Mouse (Mus musculus): Measurements from ENCODE around the gene Atp11a. TPM values are rescaled to one million over a fixed set of nuclear protein-coding genes. Genes with fewer than 3 reads are reported as not detected.

Atp11a gene
- polyA plus RNA-seq, 1 experiment from 2014 or later = 17.3 TPM

DNA sequence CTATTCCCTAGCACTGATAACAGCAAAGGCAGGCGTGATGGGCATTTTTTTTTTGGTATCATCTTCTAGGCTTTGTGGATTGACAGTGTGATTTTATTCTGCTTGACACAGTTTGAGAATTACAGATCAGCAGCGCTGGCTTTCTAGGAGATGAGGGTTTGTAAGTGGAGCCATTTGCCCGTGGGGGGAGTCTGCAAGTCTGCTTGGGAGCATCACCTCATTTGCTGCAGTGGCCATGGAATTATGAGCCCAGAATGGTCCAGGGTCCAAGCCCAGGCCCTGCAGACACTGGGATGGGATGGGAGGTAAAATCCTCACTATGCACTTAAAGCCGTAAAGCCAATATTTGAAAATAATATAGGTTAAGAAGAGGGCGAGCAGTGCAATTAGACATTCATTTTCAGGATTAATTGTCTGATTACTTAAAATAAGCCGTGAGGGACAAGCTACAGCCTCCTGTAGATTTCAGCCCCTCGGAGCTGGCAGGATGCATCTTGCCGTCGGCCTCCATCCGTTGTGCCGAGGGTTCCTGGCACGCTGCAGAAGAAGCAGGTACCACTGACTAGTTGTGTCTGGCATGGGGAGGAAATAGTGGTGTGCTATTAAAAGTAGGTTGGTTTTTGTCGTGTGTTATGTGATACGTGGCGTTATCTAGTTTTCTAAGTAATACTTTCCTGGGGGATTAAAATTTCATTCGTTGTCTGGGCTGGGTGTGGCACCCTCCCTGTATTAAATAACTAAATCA is 159.5 kb downstream of the Atp11a start:
- Histone ChIP-seq H3K27ac (no peak overlapping the region), H3K4me3 (peak overlapping the region; percentile 62)
- 58% methylated on average over 16 of the region's 16 CpGs for WGBS

DNA sequence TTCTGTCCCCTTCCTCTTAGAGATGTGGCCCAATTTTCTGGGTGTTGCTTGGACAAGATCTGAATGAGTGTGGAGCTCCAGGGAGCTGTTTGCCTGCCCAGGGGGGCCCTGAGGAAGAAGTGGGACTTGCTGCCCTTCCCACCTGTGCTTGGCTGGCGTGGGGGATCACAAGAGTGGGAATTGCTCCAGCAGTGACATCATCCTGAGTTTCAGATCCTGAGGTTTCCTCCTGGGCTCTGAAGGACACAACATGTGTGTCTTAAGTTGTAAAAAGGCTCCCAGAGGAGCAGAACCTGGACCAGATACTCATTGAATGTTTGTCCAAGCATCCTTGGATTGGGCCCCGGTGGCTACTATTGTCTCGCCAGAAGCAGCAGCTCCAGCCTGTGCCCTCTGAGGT is 160.2 kb downstream of the Atp11a start:
- 0 out of 2 replicates have a peak, but pooled peaks cover 8% of the 10 kb centered on the region for H3K36me3 ChIP-seq
- H3K4me2 ChIP-seq = 0 out of 2 replicates have a peak overlapping the region, but pooled peaks have one; percentile 2
- no peaks in the 10 kb centered on the region for H3K27me3 ChIP-seq
- no peak overlapping the region for H3K9ac ChIP-seq
- H3K4me1 ChIP-seq = peaks cover 19% of the 10 kb centered on the region
- 82% methylated on average over 3 of the region's 3 CpGs for WGBS
- H3K9me3 ChIP-seq = no peaks in the 10 kb centered on the region
- no peak overlapping the region for H3K27ac ChIP-seq
- H3K4me3 ChIP-seq = no peak overlapping the region
- ATAC-seq (ENCODE audit: insufficient number of reproducible peaks, insufficient read depth, low FRiP score, low TSS enrichment, low read depth) = no peak

More for the DNA sequence above, 159.5 kb downstream of the Atp11a start:
- Histone ChIP-seq H3K9me3 (no peaks in the 10 kb centered on the region), H3K9ac (peak overlapping the region; percentile 76), H3K4me2 (peak overlapping the region; percentile 94), H3K4me1 (peaks cover 22% of the 10 kb centered on the region), H3K27me3 (no peaks in the 10 kb centered on the region), H3K36me3 (0 out of 2 replicates have a peak, but pooled peaks cover 8% of the 10 kb centered on the region)
- ATAC-seq (ENCODE audit: insufficient number of reproducible peaks, insufficient read depth, low FRiP score, low TSS enrichment, low read depth) = no peak

DNA sequence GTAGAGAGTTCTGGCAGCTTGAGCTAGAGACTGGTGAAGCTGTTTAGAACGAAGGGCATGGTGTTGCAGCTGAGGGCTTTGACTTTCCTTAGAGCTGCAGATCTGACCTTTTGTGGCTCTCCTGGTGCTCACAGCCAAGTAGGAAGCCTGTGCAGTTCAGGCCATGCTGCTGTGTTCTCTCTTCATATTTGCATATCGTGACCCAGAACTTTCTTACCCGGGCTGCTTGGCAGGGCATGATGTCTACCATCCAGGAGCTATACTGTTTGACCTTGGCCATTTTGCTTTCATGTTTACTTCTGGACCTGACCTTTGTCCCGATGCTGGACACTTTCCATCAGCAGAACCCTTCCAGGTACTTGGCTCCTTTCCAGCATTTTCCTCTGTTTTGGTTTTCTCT is 161.0 kb downstream of the Atp11a start:
- H3K27ac ChIP-seq = no peak overlapping the region
- H3K4me3 ChIP-seq = no peak overlapping the region
- H3K4me2 ChIP-seq = no peak overlapping the region
- WGBS = 87% methylated on average over 4 of the region's 4 CpGs
- no peaks in the 10 kb centered on the region for H3K9me3 ChIP-seq
- H3K9ac ChIP-seq = no peak overlapping the region
- no peak for ATAC-seq (ENCODE audit: insufficient number of reproducible peaks, insufficient read depth, low FRiP score, low TSS enrichment, low read depth)
- H3K27me3 ChIP-seq = no peaks in the 10 kb centered on the region
- H3K4me1 ChIP-seq = peaks cover 15% of the 10 kb centered on the region
- 0 out of 2 replicates have a peak, but pooled peaks cover 8% of the 10 kb centered on the region for H3K36me3 ChIP-seq

Other genes starting within 250 kb of the Atp11a start
- gene Spaca7, start 184.0 kb upstream of the Atp11a start, polyA plus RNA-seq (2015; fragmentation: Nextera tagmentation; extraction: Ambion mirVana) = not detected in 2 replicates
- 39.5 and 40.5 TPM in 2 replicates for gene Tubgcp3, start 84.8 kb upstream of the Atp11a start, polyA plus RNA-seq (2015; fragmentation: Nextera tagmentation; extraction: Ambion mirVana)
- 13.1 and 16.1 TPM in 2 replicates for gene Mcf2l, start 116.8 kb downstream of the Atp11a start, polyA plus RNA-seq (2015; fragmentation: Nextera tagmentation; extraction: Ambion mirVana)